Mouse (Mus musculus): ENCODE measurements around the gene Gramd1c.

DNA sequence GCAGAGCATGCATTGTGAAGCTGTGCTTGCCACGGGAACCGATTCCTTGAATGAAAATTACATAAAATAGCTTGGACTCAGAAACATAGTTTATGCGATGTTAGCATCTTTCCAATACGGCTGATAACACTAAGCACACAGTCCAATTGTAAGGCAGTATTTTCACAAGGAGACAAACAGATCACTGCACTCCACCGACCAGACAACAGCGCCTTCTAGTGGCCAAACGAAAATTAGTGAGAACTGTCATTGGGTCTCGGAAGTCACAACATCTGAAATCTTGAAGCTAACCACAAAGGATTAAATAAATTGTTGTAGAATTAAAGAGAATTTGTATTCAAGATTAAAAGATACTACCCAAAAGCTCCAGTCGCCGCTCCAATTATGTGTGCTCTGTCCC, 4.4 kb downstream of the Gramd1c start:
- TF ChIP-seq POLR2A (IDR thresholded peaks at IDR 0.05; ENCODE audit: borderline replicate concordance, extremely low read depth, low read depth, low read length) (no peak), CTCF (IDR thresholded peaks at IDR 0.05; ENCODE audit: insufficient read depth, low read length) (peak; percentile 72)

Measured in lung, adult 2 months (tissue).